Mouse (Mus musculus): Measurements from ENCODE around the gene Arhgdig.
"Not testable (repeated sequence)": the region's sequence is repeated elsewhere in the genome, so short reads cannot be mapped to it uniquely, and the experiment has no call there.

Arhgdig gene

DNA sequence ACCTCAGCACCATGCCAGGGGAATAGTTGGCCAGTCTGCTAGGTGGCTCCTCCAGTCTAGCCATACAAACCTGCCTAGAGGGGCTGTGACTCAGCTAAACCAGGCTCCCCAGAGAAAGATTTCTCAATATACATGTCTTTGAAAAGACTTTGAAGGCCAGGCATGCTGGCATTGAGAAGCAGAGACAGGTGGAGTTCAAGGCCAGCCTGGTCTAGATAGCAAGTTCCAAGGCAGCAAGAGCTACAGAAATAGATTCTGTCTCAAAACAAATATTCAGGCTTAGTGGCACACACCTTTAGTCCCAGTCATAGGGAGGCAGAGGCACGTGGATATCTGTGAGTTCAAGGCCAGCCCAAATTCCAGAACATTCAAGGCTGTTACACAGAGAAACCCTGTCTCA, 1.2 kb downstream of the Arhgdig start:
- DNase-seq (ENCODE audit: extremely low read depth, low read depth, low spot score), result no peak

DNA sequence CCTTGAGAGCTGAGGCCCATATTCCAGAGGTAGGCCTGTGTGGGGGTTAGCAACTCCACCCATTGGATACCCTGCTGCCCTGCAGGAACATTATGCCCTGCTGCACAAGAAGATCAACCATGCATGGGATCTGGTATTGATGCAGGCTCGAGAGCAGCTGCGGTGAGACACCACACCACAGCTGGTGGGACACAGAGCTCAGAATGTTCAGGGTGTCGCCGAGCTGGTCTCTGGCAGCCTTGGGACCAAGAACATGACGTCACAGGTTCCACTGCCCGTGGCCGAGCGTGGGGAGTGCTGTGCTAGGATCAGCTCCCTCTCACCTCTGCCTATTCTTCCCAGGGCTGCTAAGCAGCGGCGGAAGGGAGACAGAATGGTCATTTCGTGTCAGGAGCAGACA, 2.8 kb downstream of the Arhgdig start:
- no peak for DNase-seq (ENCODE audit: extremely low read depth, low read depth, low spot score)

DNA sequence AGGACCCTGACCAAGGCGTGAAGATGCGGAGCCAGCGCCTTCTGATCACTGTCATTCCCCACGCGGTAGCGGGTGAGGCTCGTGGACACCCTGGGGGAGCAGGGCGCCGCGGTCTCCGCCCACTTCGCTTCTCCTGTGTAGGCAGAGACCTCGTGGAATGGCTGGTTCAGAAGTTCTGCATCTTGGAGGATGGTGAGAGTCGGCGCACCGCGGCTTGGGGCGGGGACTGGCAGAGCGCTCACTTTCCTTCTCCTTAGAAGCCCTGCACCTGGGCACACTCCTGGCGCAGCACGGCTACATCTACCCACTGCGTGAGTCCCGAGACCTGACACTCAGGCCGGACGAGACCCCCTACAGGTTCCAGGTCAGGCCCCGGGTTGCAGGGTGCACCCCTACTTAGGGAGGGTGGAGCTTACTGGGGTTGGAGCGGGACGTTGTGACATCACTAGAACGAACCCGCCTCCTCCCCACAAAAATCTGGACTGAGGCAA, 4.2 kb downstream of the Arhgdig start:
- no peak for DNase-seq (ENCODE audit: extremely low read depth, low read depth, low spot score)

DNA sequence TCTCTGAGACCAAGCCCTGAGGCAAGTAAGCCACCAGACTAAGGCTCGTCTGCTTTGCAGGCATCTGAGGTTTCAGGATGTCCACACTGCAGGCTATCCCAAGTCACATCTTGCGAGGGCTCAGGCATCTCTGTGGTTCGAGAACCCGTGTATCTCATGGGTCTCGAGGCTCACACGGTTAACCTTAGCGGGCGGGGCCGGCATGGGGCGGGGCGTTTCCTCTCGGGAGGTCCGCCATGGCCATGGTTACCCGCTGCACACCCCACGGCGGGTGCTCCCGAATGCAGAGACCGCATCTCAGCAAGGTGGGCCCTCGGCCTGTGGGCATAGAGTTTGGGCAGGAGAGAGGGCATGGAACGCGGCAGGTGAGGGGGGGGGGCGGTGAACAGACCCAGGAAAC, 4.8 kb downstream of the Arhgdig start, which contains the start of gene Rgs11:
TSS of gene Rgs11 (plus strand) at position 215 of the 400 bp plus-strand sequence.
- no peak for DNase-seq (ENCODE audit: extremely low read depth, low read depth, low spot score)

DNA sequence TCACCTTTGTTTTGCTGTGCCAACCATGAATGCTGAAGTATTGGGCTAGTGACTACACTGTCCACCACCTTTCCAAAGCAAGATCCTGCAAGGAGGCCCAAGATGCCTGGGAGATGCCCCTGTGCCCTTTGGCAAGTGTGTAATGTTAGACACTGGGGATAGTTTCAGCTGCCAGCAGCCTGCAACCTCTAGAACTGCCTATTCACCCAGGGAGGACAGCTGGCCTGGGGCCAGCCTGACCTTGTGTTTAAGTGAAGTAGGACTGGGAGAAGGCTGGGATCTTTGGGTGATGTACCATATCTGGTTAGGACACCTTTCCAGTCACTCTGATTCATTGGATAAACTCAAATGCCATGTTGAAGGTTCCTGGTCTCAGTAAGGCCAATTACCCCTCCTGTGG, 5.6 kb downstream of the Arhgdig start:
- DNase-seq (ENCODE audit: extremely low read depth, low read depth, low spot score), result no peak

DNA sequence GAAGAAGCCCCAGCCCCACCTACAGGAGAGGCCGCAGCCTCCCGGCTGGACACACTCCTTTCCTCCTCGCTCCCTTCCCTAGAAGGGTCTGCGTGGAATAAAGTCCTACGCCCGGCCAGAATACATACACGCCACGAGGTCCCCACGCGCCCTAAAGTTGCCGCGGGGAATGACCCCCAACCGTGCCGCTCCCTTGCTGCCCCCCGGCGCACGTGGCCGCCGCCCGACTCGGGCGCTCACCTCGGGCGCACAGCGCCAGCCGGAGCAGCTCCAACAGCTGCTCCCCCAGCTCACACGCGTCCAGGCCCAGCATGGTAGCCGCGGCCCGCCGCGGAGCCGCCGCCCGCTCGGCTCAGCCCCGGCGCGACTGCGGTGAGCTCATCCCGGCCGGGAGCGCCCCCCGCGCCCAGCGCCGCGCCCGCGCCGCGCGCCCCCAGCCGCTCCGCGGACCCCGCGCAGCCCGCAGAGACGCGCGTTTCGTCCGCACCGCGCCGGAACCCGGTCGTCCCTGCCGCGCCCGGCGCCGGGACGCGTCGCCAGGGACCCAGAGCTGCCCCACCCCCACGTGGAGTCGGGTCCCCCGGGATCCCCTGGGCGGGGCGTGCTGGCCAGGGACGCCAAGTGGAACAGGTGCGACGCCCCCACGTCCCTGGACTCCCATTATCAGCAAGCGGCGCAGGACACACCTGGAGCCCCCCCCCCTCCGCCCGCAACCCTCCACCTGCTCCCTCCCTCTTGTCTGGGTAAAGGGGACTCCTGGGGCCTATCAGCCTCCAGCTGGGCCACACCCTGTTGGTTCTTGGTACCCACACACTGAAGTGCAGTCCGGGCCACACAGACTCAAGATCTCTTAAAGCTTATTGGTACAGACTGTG, 6.5 kb downstream of the Arhgdig start:
- DNase-seq (ENCODE audit: extremely low read depth, low read depth, low spot score), result no peak

DNA sequence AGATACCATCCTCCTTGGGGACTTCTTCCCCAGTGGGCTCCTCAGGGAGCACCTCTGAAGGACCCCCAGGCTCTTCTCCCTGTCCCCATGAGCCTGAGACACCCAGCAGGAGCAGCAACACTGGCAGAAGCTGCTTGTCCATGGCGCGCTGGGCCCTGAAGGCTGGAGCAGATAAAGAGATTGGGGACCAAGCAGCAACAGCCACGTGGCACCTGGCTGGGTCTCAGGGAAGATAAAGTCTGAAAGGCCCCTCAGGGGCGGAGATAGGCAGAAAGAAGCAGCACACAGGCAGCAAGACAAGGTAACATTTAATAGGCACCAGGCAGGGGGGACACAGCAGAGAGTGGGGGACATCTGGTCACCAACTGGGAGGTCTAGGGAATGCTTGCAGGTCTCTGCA, 8.7 kb downstream of the Arhgdig start, which contains the start of gene Pdia2:
TSS of gene Pdia2 (minus strand) at position 196 of the 400 bp plus-strand sequence.
- no peak for DNase-seq (ENCODE audit: extremely low read depth, low read depth, low spot score)

DNA sequence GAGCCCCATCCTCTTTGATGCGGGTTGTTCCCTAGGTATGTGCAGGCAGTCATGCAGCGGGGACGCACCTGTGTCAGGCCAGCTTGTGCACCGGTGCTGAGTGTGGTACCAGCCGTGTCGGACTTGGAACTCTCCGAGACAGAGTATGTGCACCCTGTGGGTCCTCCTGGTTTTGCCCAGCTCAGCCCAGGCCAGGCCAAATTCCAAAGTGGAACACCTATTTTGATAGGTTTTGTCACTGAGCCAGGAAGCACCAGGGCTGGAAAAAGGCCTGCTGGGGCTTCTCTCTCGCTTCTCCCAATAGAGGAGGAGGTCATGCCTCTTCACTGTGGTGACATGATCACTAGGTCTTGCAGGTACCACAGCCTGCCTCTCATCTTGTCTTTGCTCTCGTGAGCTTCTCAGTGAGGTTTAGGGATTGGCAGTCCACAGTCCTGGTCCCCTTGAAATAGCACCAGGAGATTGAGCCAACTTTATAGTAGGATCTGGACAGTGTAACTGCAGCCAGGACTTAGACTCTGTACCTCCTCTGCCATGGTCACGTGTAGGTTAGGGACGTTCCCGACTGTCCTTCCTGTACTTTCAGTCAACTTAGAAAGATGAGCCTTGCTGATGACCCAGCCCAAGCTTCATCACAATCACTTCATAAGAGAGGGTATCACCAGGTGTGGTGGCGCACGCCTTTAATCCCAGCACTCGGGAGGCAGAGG, 14.9 kb downstream of the Arhgdig start:
- no peak for DNase-seq (ENCODE audit: extremely low read depth, low read depth, low spot score)

DNA sequence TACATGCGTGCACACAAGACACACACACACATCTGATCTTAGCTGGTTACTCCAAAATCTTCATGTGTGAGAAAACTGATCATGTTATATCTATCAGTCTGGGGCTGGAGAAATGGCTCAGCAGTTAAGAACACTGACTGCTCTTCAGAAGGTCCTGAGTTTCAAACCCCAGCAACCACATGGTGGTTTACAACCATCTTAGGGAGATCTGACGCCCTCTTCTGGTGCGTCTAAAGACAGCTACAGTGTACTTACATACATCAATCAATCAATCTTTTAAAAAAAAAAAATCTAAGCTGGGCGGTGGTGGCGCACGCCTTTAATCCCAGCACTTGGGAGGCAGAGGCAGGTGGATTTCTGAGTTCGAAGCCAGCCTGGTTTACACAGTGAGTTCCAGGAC, 16.1 kb downstream of the Arhgdig start:
- not testable (repeated sequence) for DNase-seq (ENCODE audit: extremely low read depth, low read depth, low spot score)

DNA sequence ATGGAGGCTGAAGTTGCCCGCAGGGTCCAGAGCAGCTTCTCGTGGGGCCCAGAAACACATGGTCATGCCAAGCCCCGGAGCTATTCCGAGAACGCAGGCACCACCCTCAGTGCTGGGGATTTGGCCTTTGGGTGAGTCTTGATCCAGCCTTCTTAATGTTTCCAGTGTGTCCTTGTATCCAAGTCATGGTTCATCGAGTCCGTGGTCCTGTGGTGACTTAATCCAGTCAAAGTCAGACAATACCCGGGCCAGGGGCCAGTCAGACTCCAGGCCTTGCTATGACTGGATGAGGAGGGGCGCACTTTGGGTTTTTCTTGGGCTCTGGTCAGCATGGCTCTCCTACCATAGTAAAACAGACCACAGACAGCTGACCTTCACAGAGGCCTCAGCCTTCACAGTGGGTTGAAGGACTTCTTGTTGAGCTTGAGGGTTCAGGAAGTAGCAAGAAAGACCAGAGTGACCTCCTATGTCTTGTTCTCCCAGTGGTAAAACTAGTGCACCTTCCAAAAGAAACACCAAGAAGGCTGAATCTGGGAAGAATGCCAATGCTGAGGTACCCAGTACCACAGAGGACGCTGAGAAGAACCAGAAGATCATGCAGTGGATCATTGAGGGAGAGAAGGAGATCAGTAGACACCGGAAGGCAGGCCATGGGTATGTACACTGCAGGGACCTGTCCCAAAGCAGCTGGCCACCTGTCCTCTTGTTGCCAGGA, 19.3 kb downstream of the Arhgdig start:
- DNase-seq (ENCODE audit: extremely low read depth, low read depth, low spot score), result no peak

DNA sequence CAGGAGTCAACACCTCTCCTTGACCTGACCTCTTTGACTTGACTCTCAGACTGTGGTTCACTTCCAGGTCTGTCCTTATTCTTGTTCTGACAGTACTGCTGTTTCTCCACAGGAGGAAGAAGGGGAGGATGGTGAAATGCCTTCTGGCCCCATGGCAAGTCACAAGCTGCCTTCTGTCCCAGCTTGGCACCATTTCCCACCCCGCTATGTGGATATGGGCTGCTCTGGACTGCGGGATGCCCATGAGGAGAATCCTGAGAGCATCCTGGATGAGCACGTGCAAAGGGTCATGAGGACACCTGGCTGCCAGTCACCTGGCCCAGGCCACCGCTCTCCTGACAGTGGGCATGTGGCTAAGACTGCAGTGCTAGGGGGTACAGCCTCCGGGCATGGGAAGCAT, 20.0 kb downstream of the Arhgdig start:
- DNase-seq (ENCODE audit: extremely low read depth, low read depth, low spot score), result peak; percentile 82

DNA sequence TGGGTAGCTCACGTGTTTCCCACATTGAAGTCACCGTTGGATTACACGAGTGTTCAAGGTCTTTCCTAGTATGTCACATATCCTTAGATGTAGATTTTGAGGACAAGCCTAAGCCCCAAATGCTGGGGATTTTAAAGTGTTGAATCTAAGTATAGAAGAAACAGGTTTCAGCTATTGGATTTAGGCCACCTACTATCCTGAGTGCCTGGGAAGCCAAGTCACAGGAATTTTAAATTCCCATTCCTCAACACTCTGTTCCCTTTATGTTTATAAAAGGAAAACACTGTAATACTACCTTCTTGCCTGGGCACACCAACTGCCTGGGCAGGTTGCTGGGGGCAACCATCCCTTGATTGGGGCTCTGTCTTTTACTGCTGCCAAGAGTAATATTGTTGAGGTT, 26.4 kb downstream of the Arhgdig start:
- DNase-seq (ENCODE audit: extremely low read depth, low read depth, low spot score), result no peak

DNA sequence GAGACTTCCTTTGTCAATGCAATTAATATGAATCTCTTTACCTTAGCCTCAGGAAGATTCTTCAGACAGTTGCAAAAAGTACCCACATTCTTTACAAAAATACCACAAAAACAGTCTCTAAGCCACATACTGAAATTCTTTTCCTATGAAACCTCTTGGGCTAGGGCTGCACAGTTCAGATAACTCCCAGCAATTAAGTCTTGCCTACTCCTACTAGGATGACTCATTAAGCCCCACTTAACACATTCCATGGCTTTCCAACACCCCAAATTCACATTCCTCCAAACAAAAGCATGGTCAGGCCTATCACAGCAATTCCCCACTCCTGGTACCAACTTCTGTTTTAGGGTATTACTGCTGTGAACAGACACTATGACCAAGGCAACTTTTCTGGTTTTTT, 29.0 kb downstream of the Arhgdig start:
- DNase-seq (ENCODE audit: extremely low read depth, low read depth, low spot score), result no peak

DNA sequence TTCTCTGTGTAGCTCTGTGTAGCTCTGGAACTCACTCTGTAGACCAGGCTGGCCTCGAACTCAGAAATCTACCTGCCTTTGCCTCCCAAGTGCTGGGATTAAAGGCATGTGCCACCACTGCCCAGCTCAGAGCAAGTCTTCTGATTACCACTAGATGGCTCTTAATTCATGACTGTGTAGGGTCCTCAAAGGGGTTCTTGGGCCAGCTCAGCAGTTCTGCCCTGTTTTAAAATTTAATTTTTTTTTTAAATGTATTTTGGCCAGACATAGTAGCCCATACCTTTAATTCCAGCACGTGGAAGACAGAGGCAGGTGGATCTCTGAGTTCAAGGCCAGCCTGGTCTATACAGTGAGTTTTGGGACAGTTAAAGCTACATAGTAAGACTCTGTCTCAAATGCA, 32.3 kb downstream of the Arhgdig start:
- DNase-seq (ENCODE audit: extremely low read depth, low read depth, low spot score), result not testable (repeated sequence)

DNA sequence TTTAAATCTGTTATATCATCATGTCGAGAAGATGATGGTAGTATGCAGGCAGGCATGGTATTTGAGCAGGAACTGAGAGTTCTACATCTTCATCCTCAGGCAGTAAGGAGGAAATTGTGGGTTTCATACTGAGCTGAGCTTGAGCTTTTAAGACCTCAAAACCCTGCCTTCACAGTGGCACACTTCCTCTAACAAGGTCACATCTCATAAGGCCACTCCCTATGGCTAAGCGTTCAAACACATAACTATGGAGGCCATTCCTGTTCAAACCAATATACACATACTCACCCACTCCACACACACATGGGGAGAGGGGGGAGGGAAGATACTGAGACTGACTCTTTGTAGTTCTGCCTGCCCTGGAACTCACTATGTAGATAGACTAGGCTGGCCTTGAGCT, 39.5 kb downstream of the Arhgdig start:
- DNase-seq (ENCODE audit: extremely low read depth, low read depth, low spot score), result no peak

DNA sequence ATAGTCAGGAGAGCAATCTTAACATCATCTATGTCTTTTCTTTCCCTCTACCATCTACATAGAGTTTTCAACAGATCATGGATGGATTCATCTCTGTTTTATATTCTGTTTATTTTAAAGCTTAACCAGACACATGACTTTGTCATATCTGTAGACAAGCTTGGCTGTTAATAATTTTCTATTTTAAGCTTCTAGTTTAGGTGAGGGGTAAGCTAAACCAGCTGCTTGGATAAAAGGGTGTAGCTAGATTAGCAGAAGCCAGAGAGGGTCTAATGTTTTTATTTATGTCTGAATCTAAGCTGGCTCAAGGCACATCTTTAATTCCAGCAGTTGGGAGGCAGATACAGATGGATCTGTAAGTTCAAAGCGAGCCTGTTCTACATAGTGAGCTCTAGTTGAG, 44.9 kb downstream of the Arhgdig start:
- no peak for DNase-seq (ENCODE audit: extremely low read depth, low read depth, low spot score)

DNA sequence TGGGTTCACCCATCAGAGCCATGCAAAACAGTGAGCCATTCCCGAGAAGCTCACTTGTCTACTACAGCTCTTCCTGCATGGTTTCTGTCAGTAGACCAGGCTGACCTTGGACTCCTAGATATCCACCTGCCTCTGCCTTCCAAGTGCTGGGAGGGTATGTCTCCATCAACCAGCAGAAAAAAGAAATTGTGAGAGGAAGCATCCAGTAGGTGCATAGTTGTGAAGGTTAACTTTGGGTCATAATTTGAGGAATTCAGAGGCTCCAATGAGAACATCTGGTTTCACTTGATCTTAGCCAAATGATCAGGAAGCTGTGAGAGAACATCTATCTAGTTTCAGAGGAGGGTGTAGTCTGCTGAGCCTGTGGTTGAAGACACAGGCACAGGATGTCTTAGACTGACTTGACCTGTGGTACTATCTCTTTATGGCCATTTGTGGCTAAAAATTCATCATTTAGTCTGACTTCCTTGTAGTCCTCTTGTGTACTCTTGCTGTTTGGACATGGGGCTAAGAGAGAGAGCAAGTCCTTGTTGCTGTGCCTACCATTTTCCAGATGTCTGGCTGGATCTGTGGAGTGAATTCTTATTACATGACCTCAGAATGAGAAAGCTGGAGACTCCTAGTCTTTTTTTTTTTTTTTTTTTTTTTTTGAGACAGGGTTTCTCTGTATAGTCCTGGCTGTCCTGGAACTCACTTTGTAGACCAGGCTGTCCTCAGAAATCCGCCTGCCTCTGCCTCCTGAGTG, 55.5 kb downstream of the Arhgdig start:
- DNase-seq (ENCODE audit: extremely low read depth, low read depth, low spot score), result no peak

Data from fat pad, adult 2 months (tissue).